Mouse (Mus musculus) kidney, adult 9 months (tissue): ENCODE measurements around the gene Gm18336.
"Not testable (repeated sequence)": the region's sequence is repeated elsewhere in the genome, so short reads cannot be mapped to it uniquely, and the experiment has no call there.

Experiments used
- DNase-seq: peaks from one replicate; pipeline ENCODE4 v3.0.0; 2022

Gm18336 gene

DNA sequence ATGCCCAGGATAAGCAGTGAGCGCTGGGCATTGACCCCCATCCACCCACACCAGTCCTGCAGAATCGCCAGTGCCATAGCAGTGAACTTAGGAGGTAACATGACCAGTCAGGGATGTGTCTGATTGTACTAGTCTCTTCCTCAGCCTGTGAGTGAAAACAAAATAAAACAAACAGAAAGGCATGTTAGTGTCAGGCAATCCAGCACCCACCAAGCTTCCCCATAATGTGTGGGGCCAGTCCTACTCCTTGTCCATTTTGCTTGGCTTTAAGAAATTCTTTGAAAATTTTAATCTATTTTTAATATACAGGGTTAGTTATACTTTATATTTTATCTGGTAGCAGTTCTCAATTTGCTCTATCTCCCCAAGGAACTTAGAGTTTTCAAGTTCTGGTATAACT, at the start of gene Gm18336:
Gene Gm18336, minus strand, starts transcription at position 101 of the 400 bp plus-strand sequence.
- DNase-seq, result not testable (repeated sequence)

DNA sequence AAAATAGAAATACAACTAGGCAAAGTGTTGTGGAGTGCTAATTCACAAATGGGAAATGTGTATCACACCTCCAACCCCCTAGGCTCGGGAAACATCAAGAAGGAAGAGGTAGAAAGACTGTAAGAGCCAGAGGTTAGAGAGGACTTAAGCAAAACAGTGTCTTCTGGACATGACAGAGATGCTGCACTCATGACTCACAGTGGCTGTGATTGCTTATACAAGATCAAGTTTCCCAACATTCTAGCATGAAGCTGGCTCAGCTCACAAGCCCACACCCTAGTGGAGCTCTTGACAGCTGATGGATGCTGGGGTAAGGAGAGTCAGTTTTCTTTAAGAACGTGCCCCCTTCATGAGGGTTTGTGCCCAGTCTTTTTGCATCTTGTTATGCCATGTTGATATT, 42.9 kb upstream of the Gm18336 start:
- no peak for DNase-seq

DNA sequence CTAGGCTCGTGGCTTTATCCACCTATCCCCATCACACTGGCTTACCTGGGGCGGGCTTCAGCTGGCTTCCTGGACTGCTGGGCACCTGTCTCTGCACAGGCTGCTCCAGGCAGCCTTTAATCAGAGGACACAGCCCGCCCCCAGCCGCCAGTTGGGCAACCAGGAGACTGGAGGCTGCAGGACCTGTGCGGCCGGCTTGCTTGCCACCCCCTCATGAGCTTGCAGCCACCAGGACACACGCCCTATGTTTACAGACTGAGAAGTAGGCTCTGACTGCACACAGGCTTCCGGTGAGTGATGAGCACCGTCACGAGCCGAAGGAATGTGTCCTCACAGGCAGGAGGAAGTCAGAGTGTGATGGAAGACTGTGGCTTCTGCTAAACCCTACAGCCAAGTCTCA, 36.7 kb upstream of the Gm18336 start, which contains the start of gene Trex2:
Gene Trex2, minus strand, starts transcription at position 93 of the 400 bp plus-strand sequence.
- DNase-seq, result no peak

DNA sequence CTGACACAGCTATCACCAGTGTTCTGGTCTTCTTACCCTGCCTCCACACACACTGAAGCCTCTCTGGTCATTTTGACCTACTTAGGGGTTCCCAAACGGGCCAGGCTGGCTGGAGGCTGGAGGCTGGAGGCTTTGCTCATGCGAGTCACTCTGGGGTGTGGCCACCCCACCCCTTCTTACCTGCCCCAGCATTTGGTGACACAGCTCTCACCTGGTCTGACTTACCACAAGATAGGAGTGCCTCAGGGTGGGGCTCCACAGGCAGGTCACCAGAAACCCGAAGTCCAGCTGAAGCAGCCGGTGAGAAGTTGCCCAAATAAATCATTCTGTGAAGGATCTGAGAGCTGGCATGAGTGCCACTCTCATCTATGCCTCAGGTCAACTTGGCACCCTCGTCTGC, 34.3 kb upstream of the Gm18336 start:
- no peak for DNase-seq

DNA sequence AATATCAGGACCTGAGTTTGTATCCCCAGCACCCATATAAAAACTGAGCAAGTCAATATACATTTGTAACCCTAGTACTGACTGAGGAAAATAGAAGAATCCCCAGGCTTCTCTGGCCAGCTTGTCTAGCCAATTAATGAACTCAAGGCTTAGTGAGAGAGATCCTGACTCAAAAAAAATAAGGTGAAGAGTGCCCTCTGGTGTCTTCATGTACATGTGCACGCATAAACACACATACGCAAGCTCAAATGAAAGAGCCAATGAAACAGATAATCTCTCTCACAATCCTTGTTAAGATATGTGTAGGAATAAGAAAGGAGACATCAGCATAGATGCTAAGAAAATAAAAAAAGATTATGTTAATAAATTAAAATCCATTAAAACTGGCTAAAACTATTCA, 31.5 kb upstream of the Gm18336 start:
- DNase-seq, result peak; percentile 38

DNA sequence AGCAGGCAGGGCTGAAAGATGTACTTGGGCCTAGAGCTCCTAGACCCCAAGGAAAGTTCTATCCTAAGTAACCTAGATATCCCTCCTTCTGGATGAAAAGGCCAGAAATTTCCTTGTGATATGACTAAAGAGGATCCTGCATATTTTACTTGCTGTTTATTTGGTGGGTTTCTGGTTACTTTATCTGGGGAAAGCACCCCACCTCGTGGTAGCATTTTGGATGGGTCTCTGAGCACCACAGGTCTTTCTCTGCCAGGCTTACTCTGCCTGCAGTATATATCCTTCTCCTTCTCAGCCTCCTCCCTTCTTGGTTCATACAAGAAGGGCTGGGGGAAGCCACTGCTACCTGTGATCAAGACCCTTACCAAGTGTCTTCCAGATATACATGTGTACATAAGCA, 14.2 kb upstream of the Gm18336 start:
- no peak for DNase-seq

DNA sequence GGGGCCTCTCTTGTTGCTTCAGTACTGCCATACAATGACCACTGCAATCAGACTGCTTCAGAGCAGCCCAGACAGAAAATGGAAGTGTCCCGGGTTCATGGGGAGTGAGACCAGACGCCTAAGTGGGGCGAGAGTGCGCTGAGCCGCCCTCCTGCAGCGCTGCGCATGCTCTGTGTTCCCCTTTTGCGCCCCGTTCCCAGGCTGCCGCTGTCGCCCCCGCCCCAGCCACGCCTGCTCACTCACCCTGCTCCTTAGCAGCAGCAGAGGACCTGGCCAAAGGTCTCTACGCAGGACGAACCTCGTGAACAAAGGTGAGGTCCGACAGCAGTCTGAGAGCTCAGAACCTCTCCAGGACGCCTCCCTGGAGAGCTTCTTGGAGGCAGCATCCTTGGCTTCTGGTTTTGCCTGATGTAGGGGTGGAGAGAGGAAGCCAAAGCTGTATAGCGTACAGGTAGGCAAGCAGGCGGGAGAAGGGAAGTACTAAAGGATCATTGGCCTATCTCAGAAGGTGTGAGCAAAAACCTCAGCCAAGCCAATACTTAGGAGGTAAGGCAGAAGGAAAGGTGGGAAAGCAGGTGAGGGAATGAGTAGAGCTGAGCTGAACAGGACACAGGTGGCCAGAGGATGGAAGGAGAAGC, 12.5 kb upstream of the Gm18336 start, which contains the start of gene Zfp92:
Gene Zfp92, plus strand, starts transcription at position 217 of the 638 bp plus-strand sequence.
- peak; percentile 14 for DNase-seq

DNA sequence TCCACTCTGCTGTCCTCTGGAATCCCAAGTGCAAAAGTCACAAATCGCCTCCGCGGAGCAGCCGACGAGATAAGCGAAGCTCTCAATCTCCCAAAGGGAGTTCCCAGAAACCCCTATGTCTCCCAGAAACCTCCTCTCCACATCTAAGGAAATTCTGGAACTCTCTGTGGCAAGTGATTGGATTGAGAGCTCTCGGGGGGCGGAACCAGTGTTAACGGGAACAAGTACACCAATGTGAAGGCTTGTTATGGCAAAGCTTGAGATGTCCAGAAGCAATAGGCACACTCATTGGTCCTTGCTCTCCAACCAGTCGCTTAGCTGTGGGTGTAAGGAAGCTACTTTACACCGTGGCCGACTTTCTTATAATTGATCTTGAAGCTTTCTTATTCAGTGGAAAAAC, 3.1 kb upstream of the Gm18336 start:
- DNase-seq, result no peak

DNA sequence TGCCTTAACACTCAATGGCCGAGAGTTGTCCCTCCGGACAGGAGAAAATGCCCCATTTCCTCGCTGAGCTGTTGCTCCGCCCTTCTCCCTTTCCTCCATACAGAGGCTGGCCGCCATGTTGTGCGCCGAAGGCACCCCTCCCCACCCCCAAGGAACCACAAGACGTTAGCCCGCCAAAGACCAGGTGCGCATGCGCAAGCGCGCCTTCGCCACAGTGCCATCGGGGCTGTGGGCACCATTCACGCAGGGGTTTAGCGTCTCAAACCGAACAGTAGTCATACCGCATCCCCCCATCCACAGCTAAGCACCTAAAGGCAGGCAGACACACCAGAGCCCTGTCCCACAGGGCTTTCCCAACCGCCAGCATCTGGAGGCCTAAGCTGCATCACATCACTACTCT, 2.4 kb upstream of the Gm18336 start:
- DNase-seq, result no peak

DNA sequence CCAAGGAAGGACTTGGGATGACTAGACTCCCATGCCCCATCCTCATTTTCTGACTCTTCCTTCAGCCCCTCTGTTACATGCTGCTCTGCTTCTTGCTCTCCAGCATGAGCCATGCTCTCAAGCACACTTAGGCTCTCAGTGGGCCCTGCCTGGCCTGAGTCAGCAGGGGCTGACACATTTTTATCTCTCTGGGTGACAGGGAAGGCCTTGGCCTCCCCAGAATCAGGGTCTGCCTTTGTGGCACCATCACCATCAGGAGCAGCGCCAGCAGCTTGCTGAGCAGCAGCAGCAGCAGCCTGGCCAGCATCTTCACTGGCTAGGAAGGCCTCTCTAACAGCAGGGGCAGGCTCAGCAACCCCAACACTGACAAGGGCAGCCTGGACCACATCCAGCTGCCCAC, 2.1 kb downstream of the Gm18336 start:
- no peak for DNase-seq

DNA sequence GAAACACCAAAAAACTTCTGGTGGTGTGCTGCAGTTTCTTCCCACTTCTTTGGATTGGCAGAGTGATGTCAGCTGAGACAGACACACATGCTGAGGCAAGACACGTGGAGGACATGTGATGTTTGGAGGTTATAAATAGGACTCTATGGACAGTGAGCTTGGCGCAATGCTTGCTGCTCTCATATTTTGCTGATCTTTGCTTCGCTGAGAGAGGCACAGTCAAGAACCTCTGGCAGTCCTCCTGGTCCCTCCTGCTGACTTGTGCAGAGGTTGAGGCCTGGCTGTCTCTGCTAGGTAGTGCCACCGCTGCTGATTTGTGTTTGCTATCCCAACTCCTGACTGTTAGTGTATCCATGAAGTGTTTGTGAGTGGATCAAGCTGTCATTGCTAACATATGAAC, 7.1 kb downstream of the Gm18336 start:
- no peak for DNase-seq

DNA sequence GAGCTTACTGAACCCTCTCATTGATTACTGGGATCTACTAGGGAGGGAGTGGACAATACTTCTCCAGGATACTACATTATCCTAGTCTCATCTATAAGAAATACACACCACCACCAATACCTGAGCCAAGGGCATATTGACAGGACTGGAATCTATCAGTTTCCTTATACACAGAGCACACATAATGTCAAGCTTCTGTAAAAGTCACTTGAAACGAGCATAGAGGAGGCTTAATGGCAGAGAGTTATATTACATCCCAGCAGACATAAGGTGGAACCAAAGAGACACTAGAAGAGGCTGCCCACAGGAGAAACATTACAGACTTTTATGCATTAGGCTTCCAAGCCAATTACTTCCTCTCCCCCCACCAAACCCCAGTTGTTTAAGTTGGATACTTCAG, 13.6 kb downstream of the Gm18336 start:
- no peak for DNase-seq

DNA sequence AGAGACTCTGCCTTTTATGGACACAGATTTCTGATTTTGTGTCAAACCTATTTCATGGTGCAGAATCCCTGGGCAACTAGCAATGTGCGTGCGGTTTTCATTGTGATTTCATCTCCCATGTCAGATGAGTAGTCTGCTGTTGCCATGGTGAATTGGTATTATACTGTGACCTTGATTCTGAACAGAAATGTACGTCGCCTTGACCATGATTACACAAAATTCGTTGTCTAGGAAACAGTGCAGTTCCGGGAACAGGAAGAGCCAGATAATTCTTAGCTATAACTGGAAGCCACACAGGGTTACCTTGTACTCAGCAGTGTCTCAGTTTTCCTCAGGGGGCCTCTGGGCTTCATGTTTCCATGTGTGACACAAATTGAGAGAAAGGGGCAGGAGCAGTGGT, 14.1 kb downstream of the Gm18336 start:
- DNase-seq, result no peak

DNA sequence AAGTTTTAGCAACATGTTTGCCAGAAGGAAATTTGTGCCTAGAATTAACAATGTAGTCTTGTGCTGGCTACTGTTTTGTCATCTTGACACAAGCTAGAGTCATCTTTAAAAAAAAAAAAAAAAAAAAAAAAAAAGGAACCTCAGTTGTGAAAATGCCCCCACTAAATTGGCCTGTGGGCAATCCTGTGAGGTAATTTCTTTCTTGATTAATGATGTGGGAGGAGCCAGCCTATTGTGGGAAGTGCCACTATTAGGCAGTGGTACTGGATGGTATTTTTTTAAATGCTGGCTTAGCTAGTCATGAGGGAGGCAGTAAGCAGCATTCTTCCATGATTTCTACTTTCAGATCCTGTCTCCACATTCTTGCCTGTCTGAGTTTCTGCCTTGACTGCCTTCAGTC, 35.2 kb downstream of the Gm18336 start:
- no peak for DNase-seq

DNA sequence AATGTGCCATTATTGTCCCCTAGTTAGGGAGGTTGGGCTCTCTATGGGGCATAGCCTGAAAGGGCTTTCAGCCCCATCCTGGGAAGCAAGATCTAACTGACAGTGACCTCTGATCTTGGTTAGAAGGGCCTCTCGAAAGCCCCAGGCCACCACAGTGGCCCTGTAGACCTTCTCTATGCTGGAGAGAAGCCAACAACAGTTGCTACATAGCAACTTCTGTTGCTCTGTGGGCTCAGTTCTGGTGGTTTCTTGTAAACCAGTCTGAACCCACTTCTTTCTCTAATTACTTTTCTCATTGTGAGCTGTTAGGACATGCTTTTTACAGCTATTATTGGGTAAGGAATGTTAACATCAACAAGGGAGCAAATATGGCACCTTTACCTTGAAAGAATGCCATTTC, 41.8 kb downstream of the Gm18336 start:
- no peak for DNase-seq

DNA sequence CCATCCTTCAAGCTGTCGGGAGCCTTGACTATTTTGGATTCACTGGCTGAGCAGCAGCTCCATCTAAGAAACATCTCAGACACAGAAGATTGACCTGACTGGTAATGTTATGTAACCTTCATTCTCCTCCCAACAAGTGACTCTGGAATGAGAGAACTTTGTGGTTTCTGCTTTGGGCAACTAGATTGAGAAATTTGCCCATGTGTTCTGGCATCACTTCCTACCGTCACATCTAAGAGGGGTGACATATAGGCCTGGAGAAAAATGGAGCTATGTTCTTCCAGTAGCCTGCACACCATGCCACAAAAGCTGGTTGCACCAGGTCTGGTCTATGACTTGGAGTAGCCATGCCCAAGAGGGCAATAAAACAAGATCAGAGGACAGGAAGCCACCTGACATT, 42.4 kb downstream of the Gm18336 start:
- no peak for DNase-seq
